Mouse (Mus musculus) forebrain, postnatal 0 days (tissue): Measurements from ENCODE around the gene Gm20696. TPM values are rescaled to one million over a fixed set of nuclear protein-coding genes. Genes with fewer than 3 reads are reported as not detected.

Experiments
- ATAC-seq: fragments of 200-750 bp; cut with Nextera tagmentation; 2 replicates; pipeline ENCODE4 v1.8.0; 2017; ENCODE audit warnings: mild to moderate bottlenecking, moderate library complexity
- DNase-seq: peaks from one replicate; pipeline ENCODE4 v3.0.0-alpha.2; 2015
- H3K27ac ChIP-seq: fragments of 300-500 bp; sonication (generic); 2 replicates; pipeline ENCODE4 v1.5.1; 2014; ENCODE audit warnings: low read depth, mild to moderate bottlenecking, antibody characterized with exemption, low read length, moderate library complexity, mixed read lengths
- H3K27me3 ChIP-seq: fragments of 300-500 bp; sonication (generic); 2 replicates; pipeline ENCODE4 v1.6.1; 2014; ENCODE audit warnings: mild to moderate bottlenecking, low read length, mixed read lengths; ENCODE audit not compliant: insufficient read depth
- H3K36me3 ChIP-seq: fragments of 300-500 bp; sonication (generic); 2 replicates; pipeline ENCODE4 v1.6.1; 2014; ENCODE audit warnings: mild to moderate bottlenecking, moderate library complexity; ENCODE audit not compliant: insufficient read depth
- H3K4me1 ChIP-seq: fragments of 300-500 bp; sonication (generic); 2 replicates; pipeline ENCODE4 v1.6.1; 2014; ENCODE audit warnings: antibody characterized with exemption; ENCODE audit not compliant: insufficient read depth
- H3K4me2 ChIP-seq: fragments of 300-500 bp; sonication (generic); 2 replicates; pipeline ENCODE4 v1.6.1; 2014; ENCODE audit warnings: low read depth, mild to moderate bottlenecking, moderate library complexity
- H3K4me3 ChIP-seq: fragments of 300-500 bp; sonication (generic); 2 replicates; pipeline ENCODE4 v1.5.1; 2014; ENCODE audit warnings: low read depth, low read length, mixed read lengths
- H3K9ac ChIP-seq: fragments of 300-500 bp; sonication (generic); 2 replicates; pipeline ENCODE4 v1.6.1; 2014; ENCODE audit warnings: mild to moderate bottlenecking
- H3K9me3 ChIP-seq: fragments of 300-500 bp; sonication (generic); 2 replicates; pipeline ENCODE4 v1.6.1; 2016; ENCODE audit warnings: low read length
- CTCF ChIP-seq: sonication (generic); IDR thresholded peaks from 2 replicates; pipeline ENCODE4 v1.5.1; 2016; ENCODE audit warnings: antibody characterized with exemption, control low read depth, low read depth
- WGBS: fragments of 180-500 bp; shearing (Covaris S2); extraction: QIAGEN DNeasy Blood & Tissue Kit; methylation state at CpG from one replicate; pipeline ENCODE4 v1.1.7; 2014; 5-methylcytosine and 5-hydroxymethylcytosine counted together
- polyA plus RNA-seq: library from polyadenylated mRNA; unstranded; fragments of >200 nt; fragmentation: Nextera tagmentation; extraction: Ambion mirVana; gene quantifications from 2 replicates; pipeline ENCODE4 v1.2.1, GENCODE M21; 2015
- total RNA-seq: library from RNA; depleted of rRNA; stranded (reverse); fragments of >200 nt; gene quantifications from 2 replicates; pipeline ENCODE4 v1.2.3, GENCODE M21; 2014

The Gm20696 gene
- total and polyA plus RNA-seq, 2 experiments from 2014 or later, result 2.2 to 2.6 TPM

GRCm38 (mm10) chr6:99425044-99425443 is 241.6 kb downstream of the Gm20696 start:
- Histone ChIP-seq H3K9me3 (no peaks in the 10 kb centered on the region), H3K4me3 (no peak overlapping the region), H3K27me3 (no peaks in the 10 kb centered on the region), H3K9ac (no peak overlapping the region), H3K4me1 (no peaks in the 10 kb centered on the region), H3K36me3 (no peaks in the 10 kb centered on the region), H3K4me2 (no peak overlapping the region), H3K27ac (no peak overlapping the region)
- ATAC-seq (no peak), DNase-seq (no peak)
- no peak for TF ChIP-seq CTCF
- 57% methylated on average over 3 of the region's 3 CpGs for WGBS

GRCm38 (mm10) chr6:99420666-99421065 is 245.9 kb downstream of the Gm20696 start:
- Histone ChIP-seq H3K4me2 (no peak overlapping the region), H3K9me3 (no peaks in the 10 kb centered on the region), H3K4me1 (no peaks in the 10 kb centered on the region), H3K4me3 (no peak overlapping the region), H3K27me3 (no peaks in the 10 kb centered on the region), H3K36me3 (no peaks in the 10 kb centered on the region), H3K27ac (0 out of 2 replicates have a peak overlapping the region, but pooled peaks have one; percentile 55), H3K9ac (no peak overlapping the region)
- ATAC-seq, result peak; percentile 96
- DNase-seq, result peak; percentile 70
- WGBS, result 53% methylated on average over 8 of the region's 8 CpGs
- TF ChIP-seq CTCF, result no peak

DNA sequence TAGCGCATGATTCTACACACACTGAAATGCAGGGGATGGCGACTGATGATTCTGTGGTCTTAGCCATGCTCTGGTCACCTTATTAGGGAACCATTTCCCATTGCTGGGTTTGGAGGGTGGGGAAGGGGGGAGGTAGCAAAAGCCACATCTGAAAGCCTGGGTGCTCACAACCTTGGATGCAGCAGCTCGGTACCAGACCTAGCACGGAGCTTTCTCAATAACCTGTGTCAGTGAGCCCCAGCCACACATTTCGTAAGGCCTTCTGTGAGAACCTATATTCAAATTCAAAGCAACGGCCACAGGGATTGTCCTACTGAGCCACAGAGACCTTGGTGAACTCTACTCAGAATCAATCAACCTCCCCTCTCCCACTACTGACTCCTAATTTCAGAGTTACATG is 254.0 kb downstream of the Gm20696 start:
- no peak for DNase-seq
- WGBS, result 91% methylated on average over 6 of the region's 6 CpGs

DNA sequence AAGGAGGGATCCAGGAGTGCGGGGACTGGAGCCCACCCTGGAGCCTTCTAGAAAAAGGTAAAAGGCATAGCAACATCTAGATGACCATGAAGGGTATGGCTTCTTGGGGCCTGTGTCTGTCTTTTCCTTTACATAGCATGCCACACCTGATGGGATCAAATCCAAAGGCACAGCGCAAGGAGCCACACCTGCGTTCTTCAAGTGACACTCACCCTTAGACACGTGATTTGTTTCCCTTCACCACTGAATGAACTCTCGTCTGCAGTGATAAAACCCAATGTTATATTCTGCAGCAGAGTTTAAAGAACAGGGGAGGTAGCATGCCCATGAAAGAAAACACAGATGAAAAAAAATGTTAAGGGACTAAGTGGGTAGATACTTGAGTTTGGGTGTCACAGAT is 257.0 kb downstream of the Gm20696 start:
- no peak overlapping the region for H3K27ac ChIP-seq
- TF ChIP-seq CTCF, result no peak
- no peaks in the 10 kb centered on the region; the same call in 1 of the 2 replicates for H3K4me1 ChIP-seq
- ATAC-seq (no peak), DNase-seq (no peak)
- WGBS, result 82% methylated on average over 5 of the region's 5 CpGs
- H3K9me3 ChIP-seq, result no peaks in the 10 kb centered on the region
- no peaks in the 10 kb centered on the region for H3K36me3 ChIP-seq
- no peak overlapping the region for H3K4me2 ChIP-seq
- no peak overlapping the region for H3K4me3 ChIP-seq
- H3K27me3 ChIP-seq, result no peaks in the 10 kb centered on the region
- no peak overlapping the region for H3K9ac ChIP-seq

More for the DNA sequence above, 254.0 kb downstream of the Gm20696 start:
- Histone ChIP-seq H3K4me3 (no peak overlapping the region), H3K9ac (no peak overlapping the region), H3K9me3 (no peaks in the 10 kb centered on the region), H3K27ac (no peak overlapping the region), H3K4me1 (no peaks in the 10 kb centered on the region; the same call in 1 of the 2 replicates), H3K36me3 (no peaks in the 10 kb centered on the region), H3K4me2 (no peak overlapping the region), H3K27me3 (no peaks in the 10 kb centered on the region)
- no peak for TF ChIP-seq CTCF
- ATAC-seq, result no peak

- H3K9ac ChIP-seq, result no peak overlapping the region
- no peak overlapping the region for H3K27ac ChIP-seq
- no peaks in the 10 kb centered on the region for H3K36me3 ChIP-seq
- H3K4me1 ChIP-seq, result no peaks in the 10 kb centered on the region; the same call in 1 of the 2 replicates
- DNase-seq (no peak), ATAC-seq (no peak)
- WGBS, result 83% methylated on average over 4 of the region's 4 CpGs
- H3K4me2 ChIP-seq, result no peak overlapping the region
- H3K9me3 ChIP-seq, result no peaks in the 10 kb centered on the region
- TF ChIP-seq CTCF, result no peak
- no peaks in the 10 kb centered on the region for H3K27me3 ChIP-seq
- no peak overlapping the region for H3K4me3 ChIP-seq
Measured at GRCm38 (mm10) chr6:99408880-99409279, 257.7 kb downstream of the Gm20696 start.

DNA sequence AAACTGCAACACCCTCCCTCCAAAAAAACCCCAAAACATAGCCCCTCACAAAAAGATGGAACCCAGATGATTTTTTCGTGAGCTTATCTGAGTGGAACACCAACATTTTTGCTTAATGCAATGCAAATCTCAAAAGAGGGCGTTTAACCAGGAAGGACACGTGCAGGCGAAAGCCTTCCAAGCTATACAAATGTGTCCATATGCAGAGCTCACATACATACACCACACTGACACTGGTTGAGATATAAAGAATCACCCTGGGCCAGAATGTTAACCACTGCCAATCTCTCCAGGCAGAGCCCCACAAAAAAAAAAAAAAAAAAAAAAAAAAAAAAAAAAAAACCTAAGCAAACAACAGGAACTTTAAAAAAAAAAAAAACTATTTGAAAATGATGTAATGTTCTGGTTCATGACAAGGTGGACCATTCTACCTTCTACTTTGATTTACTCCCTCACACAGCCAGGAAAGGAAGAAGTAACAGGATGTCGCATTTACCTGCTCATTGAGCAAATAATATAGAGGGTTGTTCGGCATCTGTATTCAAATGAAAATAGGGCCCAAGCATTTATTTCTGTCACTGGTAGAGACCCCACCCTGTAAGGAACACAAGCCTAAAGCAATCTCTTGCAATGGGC is 262.7 kb downstream of the Gm20696 start:
- ATAC-seq, result no peak
- no peak for TF ChIP-seq CTCF
- Histone ChIP-seq H3K4me2 (no peak overlapping the region), H3K36me3 (no peaks in the 10 kb centered on the region), H3K9ac (no peak overlapping the region), H3K4me1 (no peaks in the 10 kb centered on the region), H3K27me3 (no peaks in the 10 kb centered on the region), H3K27ac (0 out of 2 replicates have a peak overlapping the region, but pooled peaks have one; percentile 9), H3K9me3 (no peaks in the 10 kb centered on the region), H3K4me3 (no peak overlapping the region)
- no peak for DNase-seq
- 75% methylated on average over 6 of the region's 6 CpGs for WGBS

- ATAC-seq, result no peak
- no peak overlapping the region for H3K4me2 ChIP-seq
- H3K27ac ChIP-seq, result 0 out of 2 replicates have a peak overlapping the region, but pooled peaks have one; percentile 0
- WGBS, result 68% methylated on average over 9 of the region's 9 CpGs
- TF ChIP-seq CTCF, result no peak
- DNase-seq, result no peak
- no peaks in the 10 kb centered on the region for H3K4me1 ChIP-seq
- H3K36me3 ChIP-seq, result no peaks in the 10 kb centered on the region
- no peaks in the 10 kb centered on the region for H3K9me3 ChIP-seq
- H3K9ac ChIP-seq, result no peak overlapping the region
- H3K4me3 ChIP-seq, result no peak overlapping the region
- no peaks in the 10 kb centered on the region for H3K27me3 ChIP-seq
Measured at GRCm38 (mm10) chr6:99402941-99403340, 263.7 kb downstream of the Gm20696 start.
